Mouse (Mus musculus) cerebellum, postnatal 14 days (tissue): ENCODE results near the gene Stard3nl.
"Not testable (repeated sequence)": the region's sequence is repeated elsewhere in the genome, so short reads cannot be mapped to it uniquely, and the experiment has no call there.

ENCODE experiments used
- DNase-seq, 2 experiments: peaks; one replicate each; pipeline ENCODE4 v3.0.0; 2021; ENCODE audit warnings: mixed read lengths in 2 of 2

The Stard3nl gene

DNA sequence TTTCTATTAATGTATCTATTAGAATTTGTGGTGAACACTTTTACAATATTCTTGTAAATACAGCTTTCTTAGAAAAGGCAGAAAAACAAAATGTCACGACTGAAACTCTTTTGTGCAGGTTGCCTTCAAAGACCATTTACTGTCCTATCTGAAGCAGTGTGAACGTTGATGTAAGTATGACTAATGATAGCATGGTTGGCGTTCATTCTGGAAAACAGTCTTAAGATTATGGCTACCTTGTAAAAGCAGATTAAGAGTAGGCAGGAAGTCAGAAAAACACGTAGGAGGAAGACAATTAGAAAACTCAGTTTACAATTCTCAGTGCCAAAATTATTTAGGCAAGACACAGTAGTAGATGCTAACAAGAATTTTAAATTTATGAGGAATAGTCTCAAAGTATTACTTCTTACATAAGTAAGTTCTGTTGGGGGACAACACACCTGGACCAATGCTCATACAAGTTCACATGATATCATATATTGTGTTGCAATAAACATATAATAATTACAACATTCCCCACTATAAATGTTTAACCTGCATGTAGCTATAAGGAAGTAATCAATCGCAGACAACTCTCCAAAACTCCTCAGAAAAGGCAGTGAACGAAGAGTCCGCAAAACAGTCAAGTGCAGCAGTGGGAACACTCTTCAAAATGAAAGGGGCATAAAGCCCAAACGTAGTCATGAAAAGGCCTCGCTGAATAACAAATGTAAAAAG lies 14.3 kb downstream of the Stard3nl start:
- no peak for DNase-seq

DNA sequence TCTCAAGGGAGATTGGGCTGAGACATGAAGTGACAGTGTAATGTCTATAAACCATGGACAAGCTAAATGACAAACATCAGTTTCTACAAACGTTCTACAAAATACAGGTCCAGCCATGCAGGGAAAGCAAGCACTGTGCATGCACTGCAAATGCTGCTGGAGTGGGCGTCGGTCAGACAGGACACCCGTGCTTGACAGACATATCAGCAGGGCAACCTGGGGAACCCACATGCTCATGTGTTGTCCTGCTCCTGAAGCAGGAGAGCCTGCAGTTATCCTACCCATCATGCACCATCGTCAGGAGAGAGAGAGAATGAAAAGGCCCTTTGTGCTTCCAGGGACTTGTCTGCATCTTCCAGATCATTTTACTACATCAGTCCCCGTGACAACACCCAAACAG lies 16.3 kb downstream of the Stard3nl start:
- no peak for DNase-seq

DNA sequence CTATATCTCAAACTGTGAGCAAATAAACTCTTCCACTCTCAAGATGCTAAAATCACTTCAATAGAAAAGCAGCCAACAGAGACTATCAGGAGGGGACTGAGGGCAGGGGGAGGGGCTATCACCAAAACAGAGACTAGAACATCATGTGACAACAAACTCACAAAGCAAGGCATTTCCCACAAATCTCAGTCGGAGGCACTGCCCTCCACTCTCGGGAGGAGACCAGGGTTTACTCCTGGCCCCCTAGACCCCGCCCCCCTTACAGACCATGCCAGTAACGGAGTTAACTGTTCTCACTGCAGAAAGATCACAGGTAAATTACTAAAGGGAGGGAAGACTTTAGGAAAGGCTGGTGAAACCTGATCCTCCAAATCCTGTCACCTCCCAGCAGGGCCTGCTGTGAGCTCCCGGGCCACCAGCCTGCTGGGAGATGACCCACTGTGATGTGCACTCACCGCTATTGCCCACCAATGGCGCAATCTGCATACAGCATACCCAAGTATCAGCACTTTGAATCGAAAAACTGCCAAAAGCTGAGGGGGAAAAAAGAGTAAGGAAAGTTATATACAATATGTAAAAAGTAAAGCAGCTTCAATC lies 23.4 kb downstream of the Stard3nl start:
- no peak for DNase-seq

DNA sequence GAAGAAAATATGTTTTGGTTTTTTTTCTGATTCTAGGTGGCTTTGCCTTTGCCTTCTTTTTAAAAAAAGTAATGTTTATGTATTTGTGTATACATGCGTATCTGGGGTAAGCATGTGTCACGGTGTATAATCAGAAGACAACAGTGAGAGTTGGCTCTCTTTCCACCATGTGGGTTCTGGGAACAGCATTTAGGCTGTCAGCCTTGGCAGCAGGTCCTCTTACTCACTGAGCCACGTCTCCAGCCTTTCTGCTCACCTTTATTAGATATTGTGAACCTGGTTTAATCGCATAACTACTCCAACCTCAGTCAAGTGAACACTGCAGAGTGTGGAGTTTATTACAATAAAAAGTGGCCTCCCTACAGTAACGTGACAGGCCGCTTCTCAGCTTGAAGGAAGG lies 26.8 kb downstream of the Stard3nl start:
- peak in 1 of 2 experiments; percentile 77 for DNase-seq

DNA sequence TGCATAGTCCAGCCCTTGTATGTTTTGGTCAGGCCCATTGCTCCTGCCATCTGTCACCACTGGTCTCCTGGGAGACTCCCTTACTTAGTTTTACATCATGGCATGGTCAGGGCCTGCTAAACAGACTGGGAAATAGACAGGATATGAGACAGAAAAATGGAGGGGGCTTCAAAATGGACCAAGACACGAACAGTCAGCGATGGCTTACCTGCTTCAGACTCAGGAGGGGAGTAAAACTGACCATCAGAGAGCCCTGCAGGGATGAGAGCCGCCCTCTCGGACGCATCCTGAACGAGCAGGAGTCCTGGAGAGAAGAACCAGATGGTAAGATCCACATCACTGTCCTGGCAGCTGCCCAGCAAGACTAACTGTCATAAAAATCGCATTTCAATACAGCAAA lies 28.1 kb downstream of the Stard3nl start:
- peak; percentile 75 to 78 for DNase-seq

DNA sequence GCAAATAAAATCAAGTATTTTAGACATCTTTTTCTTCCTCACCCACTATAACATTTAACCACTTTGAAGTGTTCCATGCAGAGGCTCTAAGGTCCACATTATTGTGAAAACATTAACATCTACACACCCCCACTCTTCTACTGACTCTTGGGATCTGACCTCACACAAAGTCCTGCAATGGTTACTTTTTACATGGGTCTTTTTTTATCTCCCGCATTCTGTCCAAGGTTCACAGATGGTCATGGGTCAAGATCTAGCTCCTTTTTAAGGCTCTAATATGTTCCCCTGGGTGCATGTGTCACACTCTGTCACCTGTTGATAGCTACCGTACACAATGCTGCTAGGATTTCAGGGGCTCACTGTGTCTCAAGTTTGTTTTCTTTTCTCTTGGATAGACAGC lies 28.7 kb downstream of the Stard3nl start:
- DNase-seq: peak in 1 of 2 experiments; percentile 38

DNA sequence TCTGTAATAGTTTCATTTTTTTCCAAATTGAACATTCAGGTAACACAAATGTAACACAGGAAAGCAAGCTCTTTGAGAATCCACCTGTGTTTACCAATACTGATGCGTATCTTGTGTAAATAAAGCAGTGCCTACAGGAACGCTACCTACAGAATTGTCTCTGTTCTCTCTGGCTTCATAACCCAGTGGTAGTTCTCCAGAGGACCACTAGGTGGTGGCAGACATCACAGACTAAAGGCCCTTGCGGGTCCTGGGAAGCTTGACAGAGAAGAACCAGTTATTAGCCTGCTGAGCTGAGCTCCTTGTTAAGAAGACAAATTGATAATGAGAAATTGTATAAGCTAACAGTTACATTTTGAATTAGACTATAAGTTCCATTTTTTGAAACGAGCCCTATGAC lies 30.0 kb downstream of the Stard3nl start:
- DNase-seq: peak; percentile 86 to 87

DNA sequence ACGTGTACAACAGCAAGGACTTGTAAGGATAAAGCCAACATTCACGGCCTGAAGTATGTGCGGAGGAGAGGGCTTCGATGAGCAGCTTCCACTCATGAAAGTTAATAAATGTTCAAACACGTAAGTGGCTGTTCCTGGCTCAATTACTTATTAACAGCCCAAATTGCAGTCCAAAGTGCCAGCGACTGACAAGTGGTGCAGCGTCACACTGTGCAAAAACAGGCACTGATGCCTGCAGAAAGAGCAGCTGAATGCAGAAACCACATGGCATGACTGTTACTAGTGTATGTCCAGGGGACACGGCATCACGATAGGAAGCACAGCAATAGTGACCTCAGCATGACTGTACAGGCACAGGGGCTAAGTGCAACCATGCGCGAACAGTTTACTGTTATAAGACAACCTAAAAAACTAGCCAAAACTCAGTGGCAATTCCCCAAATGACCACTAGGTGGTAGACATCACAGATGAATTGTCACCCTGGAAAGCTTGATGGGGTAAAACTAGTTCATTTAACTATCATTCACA lies 31.3 kb downstream of the Stard3nl start:
- peak; percentile 84 to 89 for DNase-seq

DNA sequence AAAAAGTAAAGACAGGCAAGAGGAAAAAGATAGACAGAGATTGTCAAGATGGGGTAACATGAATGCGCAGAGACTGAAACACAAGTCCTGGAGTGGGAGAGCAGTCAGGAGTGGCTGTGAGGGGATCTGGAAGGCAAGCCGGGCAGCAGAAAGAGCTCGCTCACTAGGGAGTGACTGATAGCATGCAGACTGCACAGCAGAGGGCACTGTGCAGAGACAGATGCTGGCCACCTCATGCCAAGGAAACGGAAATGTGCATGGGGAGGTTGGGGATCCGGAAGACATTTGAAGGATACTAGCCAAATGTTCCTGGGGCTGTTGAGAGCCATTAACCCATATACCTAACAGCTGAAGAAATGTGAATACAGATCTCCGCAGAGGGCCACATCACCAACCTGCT lies 33.2 kb downstream of the Stard3nl start:
- peak; percentile 53 to 55 for DNase-seq

DNA sequence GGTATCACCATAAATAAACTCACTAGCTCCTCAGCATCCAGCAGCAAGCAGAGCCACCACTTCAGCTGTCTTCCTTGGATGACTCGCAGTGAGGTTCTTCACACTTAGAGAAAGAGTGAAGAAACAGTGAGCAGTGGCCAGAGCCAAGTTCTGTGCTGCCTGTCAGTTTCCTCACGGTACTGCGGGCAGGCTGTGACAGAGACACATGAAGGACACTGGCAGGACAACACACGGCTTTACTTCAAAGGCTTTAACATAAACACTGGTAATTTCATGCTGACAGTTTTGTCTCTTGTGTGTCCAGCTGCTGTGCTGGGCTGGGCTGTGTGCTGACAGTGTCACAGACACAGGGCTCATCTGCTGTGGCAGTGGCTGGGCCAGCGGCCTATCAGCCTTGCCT lies 37.6 kb downstream of the Stard3nl start:
- no peak for DNase-seq

DNA sequence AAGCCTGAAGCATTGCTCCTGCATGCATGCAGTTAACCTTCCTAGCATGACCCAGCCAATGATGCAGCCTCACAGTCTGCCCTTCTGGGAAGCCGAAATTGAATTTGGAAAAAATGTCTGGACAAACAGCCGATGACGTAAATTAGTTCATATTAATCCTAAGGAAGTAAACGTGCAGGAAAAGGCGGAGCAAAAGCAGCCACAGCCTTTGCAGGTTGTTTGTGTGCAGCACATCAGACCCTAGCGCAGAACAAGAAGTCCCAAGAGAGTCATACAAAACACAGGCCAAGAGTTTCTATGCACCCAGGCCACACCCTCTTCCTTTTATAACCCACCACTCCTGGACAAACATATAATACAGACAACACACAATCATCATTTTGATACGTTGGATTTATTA lies 38.3 kb downstream of the Stard3nl start:
- DNase-seq: no peak

DNA sequence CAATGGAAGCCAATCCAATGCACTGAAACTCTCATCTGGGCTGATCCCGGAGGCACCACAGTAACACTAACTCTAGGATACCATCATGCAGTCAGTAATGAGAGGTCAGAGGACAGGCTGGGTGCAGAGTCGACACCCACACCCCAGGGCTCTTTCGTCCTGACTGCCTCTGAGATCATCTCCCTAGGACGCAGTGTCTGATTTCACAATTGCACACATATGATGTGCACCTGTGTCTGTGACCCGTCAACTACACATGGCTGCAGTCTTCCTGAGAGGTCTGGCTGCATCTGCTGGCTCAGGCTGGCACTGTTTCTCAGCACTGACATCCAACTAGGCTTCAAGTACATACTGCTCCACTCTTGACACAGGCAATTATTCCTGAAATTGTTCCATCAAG lies 38.9 kb downstream of the Stard3nl start:
- DNase-seq: no peak

DNA sequence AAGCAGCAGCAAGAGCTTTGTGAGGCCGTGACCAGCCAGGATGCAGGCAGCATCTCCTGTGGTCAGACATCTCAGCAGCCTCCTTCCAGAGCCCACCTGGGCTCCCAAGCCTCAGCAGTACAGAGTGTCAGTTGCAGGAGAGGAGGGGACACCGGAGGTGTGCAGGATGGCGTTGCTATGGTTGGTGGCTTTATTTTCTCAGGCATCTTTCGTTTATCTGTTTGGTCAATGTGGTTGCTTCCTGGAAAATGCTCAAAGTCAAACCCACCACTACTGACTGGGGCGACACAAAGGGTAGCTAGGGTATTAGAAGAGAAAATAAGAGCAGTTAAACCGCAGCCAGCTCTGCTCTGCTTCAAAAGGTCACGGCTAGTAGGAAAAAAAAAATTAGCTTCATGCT lies 39.5 kb downstream of the Stard3nl start:
- no peak for DNase-seq

DNA sequence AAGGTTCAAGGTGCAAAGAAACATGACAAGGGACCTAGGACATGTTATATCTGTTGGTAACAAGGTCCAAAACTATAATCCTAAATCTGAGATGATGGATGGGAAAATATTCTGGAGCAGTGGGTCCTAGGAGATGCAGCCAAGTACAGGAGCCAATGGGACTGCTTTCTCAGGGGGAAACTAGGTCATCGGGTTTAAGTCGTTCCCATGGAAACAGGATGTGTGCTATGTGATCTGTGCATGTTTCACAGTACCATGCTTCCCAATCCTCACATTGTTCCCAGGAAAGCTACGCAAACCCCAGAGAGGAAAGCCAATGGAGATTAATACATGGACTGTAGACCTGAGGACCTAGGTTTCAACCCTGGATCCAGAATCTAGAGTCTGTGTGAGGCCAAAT lies 42.8 kb downstream of the Stard3nl start:
- DNase-seq: no peak

DNA sequence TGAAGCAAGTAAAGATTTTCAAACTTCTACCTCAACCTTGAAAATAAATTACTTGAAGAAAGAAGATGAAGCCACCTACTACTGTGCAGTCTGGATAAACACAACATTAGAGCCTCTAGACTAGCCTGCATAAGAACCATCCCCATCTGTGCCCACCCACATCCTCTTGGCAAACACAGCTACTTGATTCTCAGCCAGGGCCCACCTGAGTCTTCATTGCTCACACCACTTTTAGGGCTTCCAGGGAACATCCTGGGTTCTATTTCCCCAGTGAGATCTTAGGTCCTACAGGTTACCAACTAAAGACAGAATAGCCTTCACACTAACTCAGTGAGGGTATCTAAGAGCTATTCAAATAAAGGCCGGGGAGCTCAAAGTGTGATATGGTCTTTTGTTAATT lies 55.2 kb downstream of the Stard3nl start:
- DNase-seq: peak in 1 of 2 experiments; percentile 27

DNA sequence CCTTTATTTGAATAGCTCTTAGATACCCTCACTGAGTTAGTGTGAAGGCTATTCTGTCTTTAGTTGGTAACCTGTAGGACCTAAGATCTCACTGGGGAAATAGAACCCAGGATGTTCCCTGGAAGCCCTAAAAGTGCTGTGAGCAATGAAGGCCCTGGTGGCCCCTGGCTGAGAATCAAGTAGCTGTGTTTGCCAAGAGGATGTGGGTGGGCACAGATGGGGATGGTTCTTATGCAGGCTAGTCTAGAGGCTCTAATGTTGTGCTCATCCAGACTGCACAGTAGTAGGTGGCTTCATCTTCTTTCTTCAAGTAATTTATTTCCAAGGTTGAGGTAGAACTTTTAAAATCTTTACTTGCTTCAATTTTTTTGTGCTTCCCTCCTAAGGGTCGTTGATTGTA lies 59.3 kb downstream of the Stard3nl start:
- DNase-seq: not testable (repeated sequence)
